Mouse (Mus musculus): Measurements from ENCODE around the gene Smdt1. TPM values are rescaled to one million over a fixed set of nuclear protein-coding genes. Genes with fewer than 3 reads are reported as not detected.
"Not testable (repeated sequence)": the region's sequence is repeated elsewhere in the genome, so short reads cannot be mapped to it uniquely, and the experiment has no call there.

Gene Smdt1
- polyA plus RNA-seq, 1 experiment = 206 TPM

DNA sequence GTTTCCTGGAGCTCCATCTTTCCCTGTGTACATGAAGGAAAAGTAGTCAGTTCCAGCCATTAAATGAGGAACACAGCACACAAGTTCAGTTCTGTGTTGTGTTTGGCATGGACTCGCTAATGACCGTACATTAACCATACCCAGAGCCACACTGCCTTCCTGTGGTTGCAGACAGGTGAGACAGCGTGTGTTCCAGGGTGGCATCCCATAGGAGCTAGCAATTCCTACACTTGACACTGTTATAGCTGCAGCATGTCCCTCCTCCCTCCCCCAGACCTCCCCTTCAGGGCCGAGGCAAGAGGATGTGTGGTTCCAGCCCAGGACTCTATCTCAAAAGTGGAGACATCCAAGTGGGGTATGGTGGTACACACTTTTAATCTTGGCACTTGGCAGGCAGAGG lies 11.6 kb downstream of the Smdt1 start:
- Histone ChIP-seq H3K4me1 (ENCODE audit: control insufficient read depth, insufficient read depth, low read length) (peaks cover 32% of the 10 kb centered on the region), H3K4me3 (ENCODE audit: insufficient read depth, low read length) (no peak overlapping the region), H3K27ac (ENCODE audit: insufficient read depth, low read depth, low read length) (no peak overlapping the region)

GRCm38 (mm10) chr15:82351480-82351879 lies 12.7 kb downstream of the Smdt1 start:
- H3K27ac ChIP-seq (ENCODE audit: insufficient read depth, low read depth, low read length) = no peak overlapping the region
- peaks cover 31% of the 10 kb centered on the region for H3K4me1 ChIP-seq (ENCODE audit: control insufficient read depth, insufficient read depth, low read length)
- H3K4me3 ChIP-seq (ENCODE audit: insufficient read depth, low read length) = no peak overlapping the region
- TF ChIP-seq POLR2A (IDR thresholded peaks at IDR 0.05; ENCODE audit: borderline replicate concordance, low read depth, low read length) = no peak
- TF ChIP-seq CTCF (IDR thresholded peaks at IDR 0.05; ENCODE audit: low read depth, low read length) = no peak

More for the DNA sequence above, 11.6 kb downstream of the Smdt1 start:
- TF ChIP-seq CTCF (IDR thresholded peaks at IDR 0.05; ENCODE audit: low read depth, low read length) (no peak), POLR2A (IDR thresholded peaks at IDR 0.05; ENCODE audit: borderline replicate concordance, low read depth, low read length) (no peak)

- H3K27ac ChIP-seq (ENCODE audit: insufficient read depth, low read depth, low read length) = peak overlapping the region; percentile 8; the same call in 1 of the 2 replicates
These were observed 14.5 kb downstream of the Smdt1 start for GRCm38 (mm10) chr15:82353078-82353744.

GRCm38 (mm10) chr15:82353745-82354113 lies 15.0 kb downstream of the Smdt1 start:
- H3K4me3 ChIP-seq (ENCODE audit: insufficient read depth, low read length) = peak overlapping the region; percentile 71
- TF ChIP-seq POLR2A (IDR thresholded peaks at IDR 0.05; ENCODE audit: borderline replicate concordance, low read depth, low read length) (no peak), CTCF (IDR thresholded peaks at IDR 0.05; ENCODE audit: low read depth, low read length) (no peak)
- H3K4me1 ChIP-seq (ENCODE audit: control insufficient read depth, insufficient read depth, low read length) = peaks cover 15% of the 10 kb centered on the region
- peak overlapping the region; percentile 8 for H3K27ac ChIP-seq (ENCODE audit: insufficient read depth, low read depth, low read length)

More at GRCm38 (mm10) chr15:82353078-82353744, 14.5 kb downstream of the Smdt1 start:
- Histone ChIP-seq H3K4me1 (ENCODE audit: control insufficient read depth, insufficient read depth, low read length) (peaks cover 19% of the 10 kb centered on the region), H3K4me3 (ENCODE audit: insufficient read depth, low read length) (peak overlapping the region; percentile 71)
- TF ChIP-seq CTCF (IDR thresholded peaks at IDR 0.05; ENCODE audit: low read depth, low read length) (no peak), POLR2A (IDR thresholded peaks at IDR 0.05; ENCODE audit: borderline replicate concordance, low read depth, low read length) (no peak)

DNA sequence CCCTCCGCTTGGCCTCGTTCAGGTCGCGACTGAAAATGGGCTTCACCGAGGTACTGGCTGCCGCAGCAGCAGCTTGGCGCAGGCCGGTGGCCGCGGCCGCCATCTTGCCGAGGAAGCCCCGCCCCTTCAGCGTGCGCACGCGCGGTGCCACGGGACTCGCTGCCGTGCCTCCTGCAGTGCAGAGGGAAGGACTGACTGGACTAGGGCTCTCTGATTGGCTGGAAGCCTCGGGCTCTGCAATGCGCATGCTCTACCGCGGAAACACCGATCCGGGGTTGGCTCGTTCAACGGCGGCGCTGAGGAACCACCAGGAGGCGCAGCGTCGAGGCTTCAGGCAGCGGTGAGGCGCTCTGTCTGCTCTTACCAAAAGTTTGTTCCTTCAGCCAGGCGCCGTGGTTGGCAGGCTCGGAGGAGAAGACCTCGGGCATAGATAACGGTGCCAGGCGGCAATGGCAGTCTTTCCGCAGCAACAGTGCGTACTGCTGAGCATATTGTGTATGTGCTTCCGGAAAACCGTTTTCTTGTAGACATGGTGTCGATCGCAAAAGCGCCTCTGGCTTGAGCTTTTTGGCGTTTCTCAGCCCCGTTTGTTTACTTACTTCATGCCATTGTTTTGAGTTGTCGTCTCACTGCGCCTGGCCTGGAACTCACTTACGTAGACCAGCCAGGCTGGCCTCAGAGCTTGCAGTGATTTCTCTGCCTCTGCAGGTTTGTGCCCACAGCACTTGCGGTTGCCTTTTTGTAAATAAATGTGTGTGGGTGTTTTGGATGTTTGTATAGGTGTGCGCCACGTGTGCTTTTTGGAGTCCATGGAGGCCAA lies 15.6 kb downstream of the Smdt1 start, which contains the start of gene Ndufa6:
Ndufa6 (minus strand) TSS at position 197 of the 820 bp plus-strand sequence.
- H3K4me3 ChIP-seq (ENCODE audit: insufficient read depth, low read length) = peak within 1 kb of the TSS; percentile 77
- peaks cover 10% of the 10 kb centered on the region for H3K4me1 ChIP-seq (ENCODE audit: control insufficient read depth, insufficient read depth, low read length)
- H3K27ac ChIP-seq (ENCODE audit: insufficient read depth, low read depth, low read length) = peak within 1 kb of the TSS; percentile 70
- TF ChIP-seq POLR2A (IDR thresholded peaks at IDR 0.05; ENCODE audit: borderline replicate concordance, low read depth, low read length) = peak; percentile 96
- peak; percentile 41; the same call in 1 of the 2 replicates for TF ChIP-seq CTCF (IDR thresholded peaks at IDR 0.05; ENCODE audit: low read depth, low read length)

- no peak overlapping the region for H3K27ac ChIP-seq (ENCODE audit: insufficient read depth, low read depth, low read length)
- H3K4me1 ChIP-seq (ENCODE audit: control insufficient read depth, insufficient read depth, low read length) = no peaks in the 10 kb centered on the region
- TF ChIP-seq CTCF (IDR thresholded peaks at IDR 0.05; ENCODE audit: low read depth, low read length) (no peak), POLR2A (IDR thresholded peaks at IDR 0.05; ENCODE audit: borderline replicate concordance, low read depth, low read length) (no peak)
- H3K4me3 ChIP-seq (ENCODE audit: insufficient read depth, low read length) = no peak overlapping the region
These were observed 19.9 kb downstream of the Smdt1 start for GRCm38 (mm10) chr15:82358431-82359260.

GRCm38 (mm10) chr15:82361459-82362018 lies 22.8 kb downstream of the Smdt1 start:
- no peak for TF ChIP-seq CTCF (IDR thresholded peaks at IDR 0.05; ENCODE audit: low read depth, low read length)
- TF ChIP-seq POLR2A (IDR thresholded peaks at IDR 0.05; ENCODE audit: borderline replicate concordance, low read depth, low read length) = no peak
- H3K4me3 ChIP-seq (ENCODE audit: insufficient read depth, low read length) = no peak overlapping the region
- no peak overlapping the region for H3K27ac ChIP-seq (ENCODE audit: insufficient read depth, low read depth, low read length)

DNA sequence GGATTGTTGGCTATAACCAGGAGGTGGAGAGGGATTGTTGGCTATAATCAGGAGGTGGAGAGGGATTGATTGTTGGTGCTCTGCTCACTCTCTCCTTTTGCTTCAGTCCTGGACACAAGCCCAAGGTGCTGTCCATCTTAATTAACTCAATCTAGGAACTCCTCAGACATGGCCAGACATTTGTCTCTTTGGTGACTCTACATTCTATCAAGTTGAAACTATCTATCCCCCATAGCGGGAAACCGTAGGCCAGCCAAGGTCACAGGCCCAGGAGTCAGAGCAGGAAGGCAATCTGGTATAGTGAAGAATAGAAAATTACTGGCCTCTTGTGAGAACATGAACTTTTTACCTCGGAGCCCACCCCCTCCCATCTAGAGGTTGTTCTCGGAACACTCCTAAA lies 23.5 kb downstream of the Smdt1 start:
- Histone ChIP-seq H3K4me1 (ENCODE audit: control insufficient read depth, insufficient read depth, low read length) (no peaks in the 10 kb centered on the region), H3K27ac (ENCODE audit: insufficient read depth, low read depth, low read length) (no peak overlapping the region), H3K4me3 (ENCODE audit: insufficient read depth, low read length) (no peak overlapping the region)
- no peak for TF ChIP-seq POLR2A (IDR thresholded peaks at IDR 0.05; ENCODE audit: borderline replicate concordance, low read depth, low read length)
- no peak for TF ChIP-seq CTCF (IDR thresholded peaks at IDR 0.05; ENCODE audit: low read depth, low read length)

More at GRCm38 (mm10) chr15:82361459-82362018, 22.8 kb downstream of the Smdt1 start:
- H3K4me1 ChIP-seq (ENCODE audit: control insufficient read depth, insufficient read depth, low read length) = no peaks in the 10 kb centered on the region

DNA sequence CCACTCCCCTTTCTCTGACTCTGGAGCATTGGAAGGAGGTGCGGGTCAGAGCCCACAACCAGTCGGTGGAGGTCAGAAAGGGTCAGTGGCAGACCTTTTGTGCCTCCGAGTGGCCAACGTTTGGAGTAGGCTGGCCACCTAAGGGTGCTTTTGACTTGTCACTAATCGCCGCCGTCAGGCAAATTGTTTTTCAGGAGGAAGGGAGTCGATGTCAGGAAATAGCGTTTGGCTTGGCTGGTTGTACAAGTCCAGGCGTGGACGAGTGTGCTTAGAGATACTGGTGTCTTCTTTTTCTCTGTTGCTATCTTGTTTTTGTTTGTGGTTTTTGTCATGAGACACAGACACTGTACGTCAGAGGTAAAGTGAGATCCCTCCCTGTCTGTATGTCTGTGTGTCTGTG lies 25.0 kb downstream of the Smdt1 start:
- H3K4me3 ChIP-seq (ENCODE audit: insufficient read depth, low read length); H3K27ac ChIP-seq (ENCODE audit: insufficient read depth, low read depth, low read length); H3K4me1 ChIP-seq (ENCODE audit: control insufficient read depth, insufficient read depth, low read length): not testable (repeated sequence)

GRCm38 (mm10) chr15:82364561-82364960 lies 25.8 kb downstream of the Smdt1 start:
- not testable (repeated sequence) for H3K27ac ChIP-seq (ENCODE audit: insufficient read depth, low read depth, low read length); H3K4me1 ChIP-seq (ENCODE audit: control insufficient read depth, insufficient read depth, low read length)
- peak overlapping the region; percentile 36 for H3K4me3 ChIP-seq (ENCODE audit: insufficient read depth, low read length)

Measured in bone marrow macrophage, adult 2 months (primary cell).